Mouse (Mus musculus) G1E (cell line): ENCODE results near the gene Kcnb1.

Experiments
- CTCF ChIP-seq: IDR thresholded peaks from 2 replicates; pipeline ENCODE4 v1.5.1; 2012; ENCODE audit warnings: low read depth, low read length, inconsistent platforms, mixed read lengths
- GATA1 ChIP-seq: IDR thresholded peaks from 2 replicates; pipeline ENCODE4 v1.6.1; 2012; ENCODE audit warnings: borderline replicate concordance, low read length, inconsistent platforms, mixed read lengths
- POLR2AphosphoS5 ChIP-seq: IDR thresholded peaks from 2 replicates; pipeline ENCODE4 v1.6.1; 2012; ENCODE audit warnings: low read depth, low read length, inconsistent platforms; ENCODE audit not compliant: insufficient replicate concordance
- TAL1 ChIP-seq: conservative IDR thresholded peaks from 2 replicates; pipeline ENCODE4 v1.6.1; 2012; ENCODE audit warnings: low read depth, low read length, inconsistent platforms, mixed read lengths

GRCm38 (mm10) chr2:167086092-167086491, 103.9 kb downstream of the Kcnb1 start:
- TF ChIP-seq CTCF: no peak
- TF ChIP-seq TAL1: no peak
- no peak for TF ChIP-seq GATA1
- no peak for TF ChIP-seq POLR2AphosphoS5
